Mouse (Mus musculus) adrenal gland, postnatal 4 days (tissue): ENCODE measurements around the gene Akt1. TPM values are rescaled to one million over a fixed set of nuclear protein-coding genes. Genes with fewer than 3 reads are reported as not detected.
A peak's percentile ranks its signal among the peaks of the same experiment; 100 is the strongest.

Experiments used
- DNase-seq, 2 experiments: peaks; one replicate each; pipeline ENCODE4 v3.0.0; 2021 to 2022; ENCODE audit warnings: low spot score in 2 of 2, mixed read lengths in 2 of 2
- total RNA-seq, 2 experiments: library from RNA; stranded (reverse); gene quantifications; 2 replicates each; pipeline ENCODE4 v1.2.3; 2021

Gene Akt1
- total RNA-seq, 2 experiments from 2014 or later = 334 to 351 TPM

DNA sequence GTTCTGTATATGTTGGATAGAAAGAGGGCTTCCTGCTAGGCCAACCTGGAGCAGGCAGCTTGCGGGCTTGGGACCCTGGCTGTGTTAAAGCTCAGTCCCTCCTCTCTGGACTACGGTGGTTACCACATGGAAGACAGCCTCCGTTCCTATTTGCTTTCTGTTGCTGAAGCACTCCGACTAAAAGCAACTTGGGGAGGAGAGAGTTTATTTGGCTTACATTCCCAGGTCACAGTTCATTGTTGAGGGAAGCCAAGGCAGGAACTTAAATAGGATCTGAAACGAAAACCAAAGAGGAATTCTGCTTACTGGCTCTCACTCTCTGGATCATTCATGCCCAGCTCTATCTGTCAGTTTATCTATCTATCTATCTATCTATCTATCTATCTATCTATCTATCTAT is 43.9 kb downstream of the Akt1 start:
- no peak for DNase-seq

DNA sequence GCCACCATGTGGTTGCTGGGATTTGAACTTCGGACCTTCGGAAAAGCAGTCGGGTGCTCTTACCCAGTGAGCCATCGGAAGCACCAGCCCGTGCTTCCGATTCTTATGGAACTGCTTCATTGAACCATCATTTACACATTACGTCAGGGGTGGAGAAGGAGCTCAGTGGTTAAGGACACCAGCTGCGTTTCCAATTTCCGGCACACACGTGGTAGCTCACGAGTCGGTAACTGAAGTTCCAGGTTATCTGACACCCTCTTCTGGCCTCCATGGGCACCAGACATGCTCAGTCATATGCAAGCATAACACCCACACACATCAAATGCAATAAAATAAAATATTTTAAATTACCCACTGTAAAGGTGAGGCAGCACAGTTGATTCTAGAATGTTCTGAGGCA is 44.7 kb downstream of the Akt1 start:
- no peak for DNase-seq

DNA sequence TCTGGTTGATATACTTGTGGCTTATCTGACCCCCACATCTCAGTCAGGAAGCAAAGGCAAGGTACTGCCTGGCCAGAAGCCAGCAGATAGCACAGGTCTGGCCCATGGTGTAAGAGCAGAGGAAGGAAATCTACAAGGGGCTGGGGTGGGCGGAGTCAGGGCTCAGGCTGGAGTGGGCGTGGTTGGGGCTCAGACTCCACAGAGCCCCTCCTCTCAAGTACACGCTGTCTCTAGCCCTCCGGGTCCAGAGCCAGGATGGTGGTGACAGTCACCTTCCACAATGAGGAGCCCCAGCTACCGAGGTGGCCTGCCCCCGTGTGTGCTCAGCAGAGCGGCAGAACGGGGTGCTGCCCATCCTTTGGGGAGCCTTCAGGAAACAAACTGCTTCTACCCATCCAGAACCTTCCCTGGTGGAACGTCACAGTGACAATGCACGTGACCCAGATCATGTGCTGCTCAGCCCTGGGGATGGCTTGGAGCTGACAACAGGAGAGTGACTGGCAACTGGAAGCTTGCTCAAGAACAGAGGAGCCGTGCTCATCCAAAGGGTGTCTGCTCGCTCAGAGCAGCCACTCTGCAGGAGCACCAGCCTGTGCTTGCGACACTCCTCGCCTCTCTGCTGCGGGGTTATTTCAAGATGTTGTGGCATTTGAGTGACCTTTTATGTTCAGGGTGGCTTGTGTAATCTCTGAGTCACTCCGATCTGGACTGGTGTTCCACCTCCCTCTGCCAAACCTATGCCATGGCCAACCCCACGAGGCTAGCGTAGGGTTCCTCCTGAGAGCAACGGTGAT is 45.6 kb downstream of the Akt1 start:
- peak; percentile 25 to 47 for DNase-seq

DNA sequence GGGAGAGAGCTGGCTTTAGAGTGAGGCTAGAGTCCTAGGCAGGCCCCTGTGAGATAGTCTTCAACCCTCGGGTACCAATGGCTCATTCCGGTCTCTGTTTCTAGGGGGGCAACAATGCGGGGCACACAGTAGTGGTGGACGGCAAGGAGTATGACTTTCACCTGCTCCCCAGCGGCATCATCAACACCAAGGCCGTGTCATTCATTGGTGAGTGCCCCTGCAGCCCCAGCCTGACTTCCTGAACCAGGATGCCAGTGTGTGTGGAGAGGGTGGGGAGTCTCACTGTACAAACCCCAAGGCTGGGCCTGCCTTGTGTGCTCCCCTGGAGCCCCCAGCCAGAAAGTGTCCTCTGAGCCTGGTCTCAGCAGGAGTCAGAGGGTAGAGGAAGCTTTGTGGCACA is 46.5 kb downstream of the Akt1 start:
- no peak for DNase-seq

DNA sequence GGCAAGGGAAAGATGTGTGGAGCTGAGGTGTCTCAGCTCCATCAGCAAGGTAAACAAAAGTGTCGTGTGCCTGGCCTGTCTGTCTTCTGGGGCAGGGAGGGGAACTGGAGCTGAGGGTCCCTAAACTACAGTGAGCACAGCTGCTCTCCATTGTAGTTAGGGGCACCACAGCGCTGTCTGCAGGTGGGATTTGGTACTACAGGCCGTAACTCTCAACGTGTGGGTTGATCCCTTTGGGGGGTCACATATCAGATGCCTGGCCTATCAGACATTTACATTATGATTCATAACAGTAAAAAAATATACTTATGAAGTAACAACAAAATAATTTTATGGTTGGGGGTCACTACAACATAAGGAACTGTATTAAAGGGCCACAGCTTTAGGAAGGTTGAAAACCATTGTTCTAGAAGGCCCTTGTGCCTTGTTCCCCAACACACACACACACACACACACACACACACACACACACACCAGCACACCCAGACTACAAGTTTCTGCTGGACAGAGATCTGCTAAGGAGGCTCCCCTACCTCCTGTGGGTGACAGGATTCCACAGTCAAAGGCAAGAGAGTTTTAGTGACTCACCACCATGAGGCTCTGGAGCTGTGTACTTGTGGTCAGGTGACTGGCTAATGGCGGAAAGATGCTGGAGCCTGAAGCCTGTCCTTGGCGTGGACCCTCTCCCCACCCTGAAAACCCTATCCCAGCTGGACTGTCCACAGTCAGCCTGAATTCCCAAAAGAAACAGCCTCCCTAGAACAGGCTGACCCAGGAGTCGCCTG is 47.4 kb downstream of the Akt1 start:
- DNase-seq = no peak

DNA sequence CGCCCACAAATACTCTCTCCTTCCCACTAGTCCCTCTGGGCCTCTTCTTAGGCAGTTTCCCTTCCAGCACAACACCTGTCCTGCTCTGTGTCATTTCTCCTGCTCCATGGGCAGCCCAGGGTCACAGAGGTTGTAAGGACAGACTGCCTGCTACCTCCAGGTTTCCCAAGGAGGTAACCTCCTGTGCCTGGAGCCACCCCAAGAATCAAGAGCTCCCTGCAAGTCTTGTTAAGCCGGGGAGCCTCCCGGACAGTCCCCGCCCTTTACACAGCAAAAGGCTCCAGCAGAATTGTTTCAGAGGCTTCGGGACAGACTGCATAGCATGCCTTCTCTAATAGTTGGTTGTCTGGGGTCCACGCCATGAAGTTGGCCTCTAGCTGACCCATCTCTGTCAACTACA is 48.2 kb downstream of the Akt1 start:
- DNase-seq = no peak

DNA sequence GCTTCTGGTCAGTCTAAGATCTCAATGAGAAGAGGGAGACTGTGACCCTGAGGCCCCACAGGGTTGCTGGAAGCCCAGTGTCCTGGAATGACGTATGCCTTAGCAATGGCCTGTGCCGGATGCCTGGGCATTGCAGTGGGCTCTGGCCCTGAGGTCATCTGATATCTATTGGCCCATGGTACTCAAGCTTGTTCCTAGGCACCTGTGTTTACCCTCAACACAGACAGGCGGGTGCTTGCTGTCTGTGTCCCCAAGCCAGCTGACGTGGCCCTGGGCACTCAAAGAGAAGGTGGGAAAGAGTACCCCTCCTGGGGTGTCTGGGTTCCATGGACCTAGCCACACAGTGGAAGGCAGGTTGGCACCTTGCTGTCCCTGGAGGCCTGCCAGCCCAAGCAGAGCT is 49.0 kb downstream of the Akt1 start:
- DNase-seq = no peak

DNA sequence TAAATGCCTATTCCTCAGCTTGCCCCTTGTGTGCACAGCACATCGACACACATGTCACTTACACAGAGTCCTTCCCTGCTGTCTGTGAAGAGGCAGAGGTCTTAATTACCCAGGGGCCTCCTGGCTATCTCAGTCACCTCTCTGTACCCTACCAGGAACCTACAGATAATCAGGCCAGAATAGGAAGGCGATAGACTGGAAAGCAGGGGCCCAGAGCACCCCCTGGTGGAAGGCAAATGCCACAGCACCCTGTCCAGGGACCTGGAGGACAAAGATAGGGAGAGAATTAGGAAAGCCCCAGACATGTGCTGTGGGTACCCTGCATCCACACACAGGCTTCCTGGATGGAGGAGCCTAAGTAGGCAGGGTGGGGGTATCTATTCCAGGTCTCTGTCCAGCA is 50.9 kb downstream of the Akt1 start:
- peak in 1 of 2 experiments; percentile 38 for DNase-seq

DNA sequence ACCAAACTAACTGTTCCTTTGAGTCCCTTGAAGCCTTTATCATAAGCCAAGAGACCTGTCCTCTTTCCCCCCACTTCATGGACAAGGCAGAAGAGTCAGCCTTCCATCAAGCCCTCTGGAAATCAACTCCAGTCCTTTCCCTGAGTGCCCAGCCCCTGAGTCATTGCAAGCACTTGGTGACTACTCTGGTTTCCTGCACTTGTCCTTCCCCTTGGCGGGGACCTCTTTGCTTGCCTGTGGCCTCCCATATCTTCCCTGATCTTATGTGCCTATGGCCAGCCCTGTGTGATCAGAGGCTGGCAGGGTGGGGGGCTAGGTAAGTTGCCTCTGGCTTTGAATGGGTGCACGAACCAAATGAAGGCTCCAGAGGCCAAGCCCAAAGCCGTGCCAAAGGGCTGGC is 52.8 kb downstream of the Akt1 start:
- DNase-seq = no peak

DNA sequence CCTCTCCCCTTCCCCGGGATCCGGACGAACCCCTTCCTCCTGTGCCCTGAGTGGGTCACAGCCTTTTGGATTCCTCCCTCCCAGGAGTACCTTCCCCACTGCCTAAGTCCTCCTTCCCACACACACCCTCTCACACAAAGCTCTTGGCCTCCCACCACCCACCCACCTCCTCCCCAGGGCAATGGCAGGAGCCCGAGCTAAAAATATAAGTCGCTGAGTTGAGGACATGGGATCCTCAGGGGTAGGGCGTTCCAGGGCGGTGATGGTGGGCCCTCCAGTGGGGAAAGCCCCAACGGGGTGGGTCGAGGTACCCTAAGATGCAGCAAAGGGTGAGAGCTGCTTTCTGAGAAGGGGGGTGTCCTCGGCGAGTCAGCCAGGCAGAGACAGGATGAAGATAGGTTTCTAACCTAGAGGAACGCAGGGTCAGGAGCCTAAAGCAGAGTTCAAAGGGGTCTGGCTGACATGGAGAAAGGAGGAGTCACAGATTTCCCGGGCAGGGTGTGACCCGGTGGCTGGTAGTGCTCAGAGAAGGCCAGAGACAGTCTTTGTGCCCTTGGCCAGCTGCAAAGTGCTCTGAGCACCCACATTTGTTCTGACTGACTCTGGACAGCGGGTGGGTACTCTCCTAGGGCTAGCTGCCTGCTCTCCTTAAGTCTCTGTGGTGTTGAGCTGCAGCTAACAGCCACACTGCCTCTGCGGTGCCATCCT is 54.2 kb downstream of the Akt1 start:
- DNase-seq = no peak

DNA sequence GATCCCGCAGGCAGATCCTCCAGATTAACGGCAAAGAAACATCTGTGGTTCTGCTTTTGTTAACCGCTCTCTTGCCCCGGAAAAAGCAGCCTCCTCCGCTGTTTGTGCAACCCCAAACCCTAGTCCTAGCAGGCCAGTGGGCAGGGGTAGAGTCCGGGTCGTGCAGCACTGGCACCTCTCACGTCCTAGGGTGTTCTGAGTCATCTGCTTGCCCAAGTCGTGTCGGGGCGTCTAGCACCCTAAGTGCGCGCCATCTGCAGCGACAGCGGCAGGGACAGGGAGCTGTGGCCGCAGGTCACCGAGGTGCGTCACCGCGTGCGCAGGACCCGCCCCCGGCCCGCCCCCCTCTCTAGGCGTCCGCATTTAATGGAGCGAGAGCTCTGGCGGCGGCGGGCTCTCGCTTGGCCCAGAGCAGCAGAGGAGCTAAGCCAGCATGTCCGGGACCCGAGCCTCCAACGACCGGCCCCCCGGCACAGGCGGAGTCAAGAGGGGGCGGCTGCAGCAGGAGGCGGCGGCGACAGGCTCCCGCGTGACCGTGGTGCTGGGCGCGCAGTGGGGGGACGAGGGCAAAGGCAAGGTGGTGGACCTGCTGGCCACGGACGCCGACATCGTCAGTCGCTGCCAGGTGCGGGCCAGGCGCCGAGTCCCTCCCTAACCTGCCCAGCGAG is 54.9 kb downstream of the Akt1 start, which contains the start of gene Adssl1:
TSS of gene Adssl1 (plus strand) at position 360 of the 668 bp plus-strand sequence.
- peak in 1 of 2 experiments; percentile 39 for DNase-seq

DNA sequence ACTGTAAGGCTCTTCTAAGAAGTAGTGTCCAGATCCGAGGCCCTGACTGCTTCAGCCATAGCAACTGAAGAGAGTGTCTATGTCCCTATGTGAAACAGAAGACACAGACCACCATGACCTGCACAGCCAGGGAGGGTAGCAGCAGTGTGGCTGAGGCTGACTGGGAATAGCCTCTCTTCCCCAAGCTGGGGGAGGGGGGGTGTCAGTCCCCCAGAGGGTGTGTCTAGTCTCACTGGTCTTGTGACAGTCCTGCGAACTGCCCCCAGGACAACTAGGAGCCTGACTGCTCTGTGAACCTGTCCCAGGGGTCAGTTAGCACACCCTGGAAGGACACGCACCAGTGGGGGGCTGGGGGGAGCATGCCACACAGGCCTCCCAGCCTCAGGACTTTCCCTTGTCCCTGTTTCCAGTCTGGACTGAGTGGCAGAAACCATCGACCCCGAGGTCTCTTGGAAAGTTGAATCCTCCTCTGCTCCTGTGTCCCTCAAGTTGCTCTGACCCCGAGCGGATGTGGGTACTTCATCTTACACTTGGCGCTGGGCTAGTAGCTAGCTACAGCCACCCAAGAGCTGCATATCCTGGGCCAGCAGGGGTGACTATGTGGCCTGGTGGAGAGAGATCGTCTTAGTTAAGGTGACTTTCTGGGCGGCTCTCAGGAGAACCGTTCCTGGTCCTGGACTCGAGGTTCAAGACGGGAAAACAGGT is 55.6 kb downstream of the Akt1 start:
- no peak for DNase-seq

DNA sequence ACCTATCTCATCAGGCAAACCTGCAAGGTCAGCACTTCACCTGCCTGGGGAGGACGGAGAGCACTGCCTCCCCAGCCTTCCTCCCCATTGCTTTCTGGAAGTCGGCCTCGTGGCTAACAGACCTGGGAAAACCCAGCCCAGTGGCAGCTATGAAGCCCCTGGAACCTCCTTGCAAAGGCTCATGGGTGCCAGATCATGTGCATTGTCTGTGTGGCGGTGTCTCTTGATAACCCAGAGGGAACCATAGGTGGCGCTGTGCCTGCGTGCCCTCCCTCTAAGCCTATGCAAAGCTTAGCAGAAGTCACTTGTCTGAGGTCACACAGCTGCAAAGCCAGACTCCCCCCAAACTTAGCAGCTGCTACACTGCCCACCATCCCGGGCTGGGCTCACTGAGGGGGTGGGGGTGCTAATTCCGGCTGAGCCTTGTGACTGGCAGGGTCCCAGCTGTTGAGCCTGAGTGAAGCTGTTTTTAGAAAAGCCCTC is 56.7 kb downstream of the Akt1 start:
- DNase-seq = no peak

DNA sequence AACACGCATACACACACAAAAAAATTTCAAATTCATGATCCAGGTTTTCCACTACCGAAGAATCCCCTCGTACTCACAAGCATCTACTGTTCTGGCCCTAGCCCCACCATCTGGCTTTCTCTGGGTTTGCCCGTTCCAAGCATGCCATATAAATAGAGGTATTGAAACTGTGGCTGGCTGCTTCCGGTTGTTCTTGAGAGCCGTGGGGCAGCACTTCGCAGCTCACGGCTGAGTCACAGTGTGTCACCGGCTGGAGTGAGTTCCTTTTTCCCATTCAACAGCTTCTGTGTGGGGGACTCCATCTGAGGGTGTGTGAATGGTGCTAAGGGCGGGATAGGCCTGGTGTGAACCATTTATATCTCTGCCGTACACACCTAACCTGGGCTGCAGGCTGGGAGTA is 57.5 kb downstream of the Akt1 start:
- DNase-seq = no peak

DNA sequence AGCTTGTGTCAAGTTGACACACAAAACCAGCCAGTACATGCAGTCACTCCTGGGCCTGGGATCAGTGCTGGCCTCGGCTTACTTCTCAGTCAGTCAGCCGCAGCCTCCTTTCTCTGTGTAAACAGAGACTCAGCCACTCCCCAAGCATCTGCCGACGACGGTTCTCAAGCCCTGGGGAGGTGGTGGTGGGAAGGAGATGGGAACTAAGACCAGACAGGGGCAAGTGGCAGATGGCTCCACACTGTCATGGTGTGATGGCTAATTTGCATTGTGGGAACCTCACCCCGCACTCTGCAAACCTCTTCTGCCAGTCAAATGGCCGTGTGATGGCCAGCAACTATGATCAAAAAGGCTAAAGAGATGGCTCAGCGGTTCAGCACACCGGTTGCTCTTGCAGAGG is 58.0 kb downstream of the Akt1 start:
- no peak for DNase-seq

DNA sequence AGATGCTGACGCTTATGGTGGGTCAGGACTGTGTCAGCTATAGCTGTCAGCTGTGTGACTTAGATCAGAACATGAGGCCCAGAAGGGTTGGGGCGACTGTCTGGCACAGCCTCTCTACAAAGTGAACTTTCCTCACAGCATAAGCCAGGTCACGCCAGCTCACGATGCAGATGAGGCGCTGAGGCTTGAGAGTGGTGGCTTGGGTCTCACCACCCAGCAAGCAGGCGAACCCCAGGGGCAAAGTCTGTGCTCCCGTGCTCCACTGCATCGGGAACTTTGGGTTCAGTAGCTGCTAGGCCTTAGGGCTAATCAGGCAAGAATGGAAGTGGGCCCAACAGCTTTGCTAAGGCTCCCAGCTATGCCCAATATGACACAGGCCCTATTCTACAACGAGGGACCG is 65.7 kb downstream of the Akt1 start:
- DNase-seq = no peak

DNA sequence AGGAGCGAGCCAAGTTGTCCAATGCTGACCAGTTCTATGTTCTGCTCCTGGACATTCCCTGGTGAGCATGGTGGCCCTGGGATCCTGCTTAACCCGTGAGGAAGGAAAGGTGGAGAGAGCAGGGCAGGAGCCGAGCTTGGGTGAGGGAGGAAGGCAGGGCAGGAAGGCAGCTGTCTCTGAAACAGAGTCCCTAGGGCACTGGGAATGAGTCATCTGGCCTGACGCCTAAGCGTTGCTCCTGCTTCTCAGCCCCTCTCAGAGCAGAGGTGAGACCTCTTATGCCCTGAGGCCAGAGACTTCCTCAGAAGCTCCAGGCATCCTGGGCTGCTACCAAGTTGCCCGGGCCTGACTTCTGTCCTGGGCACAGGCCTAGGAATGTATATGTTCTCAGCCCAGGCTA is 67.7 kb downstream of the Akt1 start:
- no peak for DNase-seq

DNA sequence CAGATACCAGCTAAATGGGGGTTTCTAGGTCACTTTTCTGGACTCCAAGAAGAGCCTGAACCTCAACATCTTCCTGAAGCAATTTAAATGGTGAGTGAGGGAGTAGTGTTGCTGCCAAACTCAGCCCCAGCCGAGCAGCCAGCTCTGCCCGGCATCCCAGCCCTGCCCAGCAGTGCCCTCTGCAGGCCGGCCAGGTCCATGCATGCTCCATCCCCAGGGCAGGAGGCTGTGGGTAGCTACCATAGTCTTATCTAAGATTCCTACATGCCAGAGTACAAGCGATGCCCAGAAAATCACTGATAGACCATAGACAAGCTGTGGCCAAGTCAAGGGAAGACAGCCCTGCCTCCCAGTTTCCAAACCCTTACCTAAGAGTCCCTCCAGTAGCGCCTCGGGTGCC is 68.9 kb downstream of the Akt1 start:
- peak; percentile 50 to 71 for DNase-seq

DNA sequence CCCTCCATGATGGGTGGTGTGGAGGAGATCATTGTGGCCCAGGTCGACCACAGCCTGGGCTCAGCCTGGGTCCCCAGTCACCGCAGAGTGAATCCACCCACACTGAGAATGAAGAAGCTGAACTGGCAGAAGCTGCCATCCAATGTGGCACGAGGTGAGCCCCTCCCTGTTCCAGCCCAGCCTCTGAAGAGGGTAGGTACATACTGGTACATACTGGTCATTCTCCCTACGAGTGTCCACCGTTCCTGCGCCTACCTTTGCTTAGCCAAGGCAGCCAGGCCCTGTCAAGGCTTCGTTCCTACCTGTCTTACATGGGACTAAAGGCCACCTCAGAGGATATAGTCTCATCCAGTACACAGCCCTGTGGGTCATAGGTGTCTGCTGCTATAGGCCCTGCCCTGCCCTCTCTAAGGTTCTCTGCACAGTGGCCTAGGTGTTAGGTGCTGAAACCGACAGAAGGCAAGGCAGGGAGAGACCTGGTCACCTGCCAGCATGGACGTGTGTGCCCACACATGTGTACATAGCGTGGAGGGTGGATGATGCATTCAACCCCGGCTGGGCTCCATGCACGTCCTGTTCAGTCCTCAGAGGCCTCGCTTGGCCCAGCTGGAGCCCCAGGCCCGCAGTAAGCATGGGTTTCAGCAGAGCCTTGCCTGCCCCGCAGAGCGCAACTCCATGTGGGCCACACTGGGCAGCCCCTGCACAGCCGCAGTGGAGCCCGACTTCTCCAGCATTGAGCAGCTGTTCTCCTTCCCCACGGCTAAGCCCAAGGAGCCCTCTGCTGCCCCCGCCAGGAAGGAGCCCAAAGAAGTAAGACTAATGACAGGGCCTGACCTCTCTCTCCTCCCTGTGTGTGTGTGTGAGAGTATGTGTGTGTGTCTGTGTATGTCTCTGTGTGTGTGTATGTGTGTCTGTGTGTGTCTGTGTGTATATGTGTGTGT is 69.7 kb downstream of the Akt1 start:
- DNase-seq = no peak
